Mouse (Mus musculus): ENCODE results near the gene Wdtc1. TPM values are rescaled to one million over a fixed set of nuclear protein-coding genes. Genes with fewer than 3 reads are reported as not detected.

Wdtc1 gene
- polyA plus RNA-seq, 1 experiment: 30.5 TPM

DNA sequence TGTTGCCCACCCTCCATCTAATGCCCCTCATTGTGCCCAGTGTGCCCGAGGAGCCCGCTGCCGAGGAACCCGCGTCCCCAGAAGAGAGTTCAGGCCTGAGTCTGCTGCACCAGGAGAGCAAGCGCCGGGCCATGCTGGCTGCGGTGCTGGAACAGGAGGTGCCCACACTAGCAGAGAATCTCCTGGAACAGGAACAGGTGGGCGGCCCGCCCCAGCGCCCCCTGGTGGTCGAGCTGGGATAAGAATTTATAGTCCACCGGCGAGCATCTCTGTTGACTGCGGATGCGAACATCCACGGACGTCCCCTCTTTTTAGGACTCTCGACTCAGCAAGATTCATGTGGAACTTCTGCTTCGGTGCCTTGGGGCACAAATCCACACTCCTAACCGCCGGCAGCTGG, 102.7 kb downstream of the Wdtc1 start:
- TF ChIP-seq POLR2A (IDR thresholded peaks at IDR 0.05; ENCODE audit: borderline replicate concordance, low read depth, low read length) (no peak), CTCF (IDR thresholded peaks at IDR 0.05; ENCODE audit: low read depth, low read length) (peak; percentile 89)
- Histone ChIP-seq H3K27ac (ENCODE audit: insufficient read depth, low read depth, low read length) (no peak overlapping the region), H3K4me1 (ENCODE audit: control insufficient read depth, insufficient read depth, low read length) (no peaks in the 10 kb centered on the region), H3K4me3 (ENCODE audit: insufficient read depth, low read length) (no peak overlapping the region)

DNA sequence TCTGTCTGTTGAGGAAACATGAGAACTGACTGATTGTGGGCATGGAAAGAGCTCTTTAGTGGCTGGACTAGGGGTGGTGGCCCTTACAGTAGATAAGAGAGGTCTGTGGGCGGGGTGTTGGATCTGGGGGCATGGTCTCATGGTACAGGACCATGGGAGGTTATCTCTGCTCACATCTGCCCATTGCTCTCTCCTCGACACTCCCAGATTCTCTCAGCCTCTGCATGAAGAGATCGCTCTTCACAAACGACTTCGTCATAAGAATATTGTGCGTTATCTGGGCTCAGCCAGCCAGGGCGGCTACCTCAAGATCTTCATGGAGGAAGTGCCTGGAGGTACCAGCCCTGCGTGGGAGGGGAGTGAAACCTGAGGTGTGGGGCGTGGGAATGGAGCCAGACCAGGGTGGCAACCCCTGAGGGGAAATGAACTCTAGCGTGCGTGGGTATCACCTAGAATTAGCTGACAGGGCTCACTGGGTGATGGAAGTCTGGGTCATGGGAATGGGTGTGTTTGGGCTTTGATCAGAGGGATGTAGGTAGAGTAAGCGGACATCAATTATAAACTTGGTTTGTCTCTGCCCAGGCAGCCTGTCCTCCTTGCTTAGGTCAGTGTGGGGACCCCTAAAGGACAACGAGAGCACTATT, 105.4 kb downstream of the Wdtc1 start:
- no peak overlapping the region for H3K4me3 ChIP-seq (ENCODE audit: insufficient read depth, low read length)
- H3K4me1 ChIP-seq (ENCODE audit: control insufficient read depth, insufficient read depth, low read length): no peaks in the 10 kb centered on the region
- TF ChIP-seq POLR2A (IDR thresholded peaks at IDR 0.05; ENCODE audit: borderline replicate concordance, low read depth, low read length): no peak
- TF ChIP-seq CTCF (IDR thresholded peaks at IDR 0.05; ENCODE audit: low read depth, low read length): no peak
- no peak overlapping the region for H3K27ac ChIP-seq (ENCODE audit: insufficient read depth, low read depth, low read length)

DNA sequence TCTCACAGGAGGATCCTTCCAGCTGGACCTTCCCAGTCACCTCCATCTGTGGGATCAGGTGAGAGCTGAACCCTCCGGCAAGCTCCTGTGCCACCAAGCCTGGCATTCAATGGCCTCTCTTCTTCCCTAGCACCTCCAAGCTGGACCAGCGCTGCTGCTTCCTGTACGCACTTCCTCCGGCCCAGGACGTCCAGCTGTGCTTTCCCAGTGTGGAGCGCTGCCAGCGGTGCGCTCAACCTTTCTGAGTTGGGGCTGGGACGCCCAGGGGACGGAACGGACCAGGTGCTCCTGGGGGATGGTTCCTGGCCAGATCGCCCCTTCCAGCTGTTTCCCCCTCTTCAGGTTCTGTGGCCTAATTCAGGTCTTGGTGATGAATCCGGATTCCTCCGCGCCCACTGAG, 106.2 kb downstream of the Wdtc1 start:
- no peak overlapping the region for H3K27ac ChIP-seq (ENCODE audit: insufficient read depth, low read depth, low read length)
- peaks cover 2% of the 10 kb centered on the region for H3K4me1 ChIP-seq (ENCODE audit: control insufficient read depth, insufficient read depth, low read length)
- no peak overlapping the region for H3K4me3 ChIP-seq (ENCODE audit: insufficient read depth, low read length)
- TF ChIP-seq CTCF (IDR thresholded peaks at IDR 0.05; ENCODE audit: low read depth, low read length) (no peak), POLR2A (IDR thresholded peaks at IDR 0.05; ENCODE audit: borderline replicate concordance, low read depth, low read length) (no peak)

DNA sequence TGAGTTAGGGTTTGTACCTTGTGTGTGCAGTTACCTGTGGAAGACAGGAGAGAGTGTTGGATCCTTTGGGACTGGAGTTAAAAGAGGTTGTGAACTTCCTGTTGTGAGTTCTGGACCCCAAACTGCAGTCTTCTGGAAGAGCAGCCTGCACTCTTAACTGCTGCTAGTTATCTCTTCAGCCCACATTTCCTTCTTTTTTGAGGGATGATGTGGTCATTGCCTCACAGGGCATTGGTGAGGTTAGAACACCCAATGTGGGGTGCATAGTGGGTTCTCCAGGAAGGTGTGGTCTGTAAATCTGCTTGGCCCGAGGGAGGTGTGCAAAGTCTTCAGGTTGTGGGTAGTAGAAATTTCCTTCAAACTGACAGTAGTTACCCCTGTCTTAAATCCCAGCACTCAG, 109.0 kb downstream of the Wdtc1 start:
- Histone ChIP-seq H3K4me3 (ENCODE audit: insufficient read depth, low read length) (no peak overlapping the region), H3K4me1 (ENCODE audit: control insufficient read depth, insufficient read depth, low read length) (peaks cover 7% of the 10 kb centered on the region), H3K27ac (ENCODE audit: insufficient read depth, low read depth, low read length) (no peak overlapping the region)
- TF ChIP-seq CTCF (IDR thresholded peaks at IDR 0.05; ENCODE audit: low read depth, low read length) (no peak), POLR2A (IDR thresholded peaks at IDR 0.05; ENCODE audit: borderline replicate concordance, low read depth, low read length) (no peak)

DNA sequence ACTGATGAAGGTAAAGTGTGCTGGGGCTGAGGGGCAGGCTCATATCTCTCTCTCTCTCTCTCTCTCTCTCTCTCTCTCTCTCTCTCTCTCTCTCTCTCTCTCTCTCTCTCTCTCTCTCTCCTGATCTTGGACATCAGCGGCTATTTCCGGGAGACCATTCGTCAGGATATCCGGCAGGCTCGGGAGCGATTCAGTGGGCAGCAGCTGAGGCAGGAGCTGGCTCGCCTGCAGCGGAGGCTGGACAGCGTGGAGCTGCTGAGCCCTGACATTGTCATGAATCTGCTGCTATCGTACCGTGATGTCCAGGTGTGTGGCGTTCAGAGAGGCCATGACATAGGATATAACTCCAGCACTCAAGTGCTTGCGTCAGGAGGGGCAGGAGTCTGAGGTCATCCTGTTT, 109.7 kb downstream of the Wdtc1 start:
- peaks cover 10% of the 10 kb centered on the region for H3K4me1 ChIP-seq (ENCODE audit: control insufficient read depth, insufficient read depth, low read length)
- H3K27ac ChIP-seq (ENCODE audit: insufficient read depth, low read depth, low read length): no peak overlapping the region
- no peak overlapping the region for H3K4me3 ChIP-seq (ENCODE audit: insufficient read depth, low read length)
- no peak for TF ChIP-seq CTCF (IDR thresholded peaks at IDR 0.05; ENCODE audit: low read depth, low read length)
- no peak for TF ChIP-seq POLR2A (IDR thresholded peaks at IDR 0.05; ENCODE audit: borderline replicate concordance, low read depth, low read length)

DNA sequence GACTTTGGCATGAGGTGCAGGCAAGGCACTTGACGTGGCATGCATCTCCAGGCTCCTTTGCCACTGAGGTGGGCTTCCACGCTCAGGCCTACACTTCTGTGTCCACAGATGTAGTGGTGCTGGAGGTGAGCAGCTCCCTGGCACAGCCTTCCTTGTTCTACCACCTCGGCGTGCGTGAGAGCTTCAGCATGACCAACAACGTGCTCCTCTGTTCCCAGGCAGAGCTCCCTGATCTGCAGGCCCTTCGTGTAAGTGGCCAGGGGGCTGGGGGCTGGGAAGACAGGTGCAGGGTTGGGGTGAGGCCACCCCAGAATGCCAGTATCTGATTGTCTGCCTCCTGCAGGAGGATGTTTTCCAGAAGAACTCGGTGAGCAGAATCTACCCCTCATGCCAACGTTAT, 110.6 kb downstream of the Wdtc1 start:
- Histone ChIP-seq H3K27ac (ENCODE audit: insufficient read depth, low read depth, low read length) (no peak overlapping the region), H3K4me3 (ENCODE audit: insufficient read depth, low read length) (no peak overlapping the region), H3K4me1 (ENCODE audit: control insufficient read depth, insufficient read depth, low read length) (peaks cover 13% of the 10 kb centered on the region)
- TF ChIP-seq CTCF (IDR thresholded peaks at IDR 0.05; ENCODE audit: low read depth, low read length) (no peak), POLR2A (IDR thresholded peaks at IDR 0.05; ENCODE audit: borderline replicate concordance, low read depth, low read length) (no peak)

Other genes starting within 250 kb of the Wdtc1 start
- gene Wasf2, start 223.0 kb downstream of the Wdtc1 start, polyA plus RNA-seq (2012; ENCODE audit: insufficient read depth, insufficient read length, missing spikeins): 133 and 150 TPM in 2 replicates
- gene Cd164l2, start 141.3 kb downstream of the Wdtc1 start, polyA plus RNA-seq (2012; ENCODE audit: insufficient read depth, insufficient read length, missing spikeins): not detected in 2 replicates
- gene Gpr3, start 140.9 kb downstream of the Wdtc1 start, polyA plus RNA-seq (2012; ENCODE audit: insufficient read depth, insufficient read length, missing spikeins): not detected in 2 replicates
- 1.2 and 1.6 TPM in 2 replicates for gene Map3k6, start 112.7 kb downstream of the Wdtc1 start, polyA plus RNA-seq (2012; ENCODE audit: insufficient read depth, insufficient read length, missing spikeins)
- not detected in 2 replicates for gene Sytl1, start 90.4 kb downstream of the Wdtc1 start, polyA plus RNA-seq (2012; ENCODE audit: insufficient read depth, insufficient read length, missing spikeins)
- 36.1 and 40.8 TPM in 2 replicates for gene Tmem222, start 75.7 kb downstream of the Wdtc1 start, polyA plus RNA-seq (2012; ENCODE audit: insufficient read depth, insufficient read length, missing spikeins)
- 27.7 and 31.6 TPM in 2 replicates for gene Slc9a1, start 16.2 kb upstream of the Wdtc1 start, polyA plus RNA-seq (2012; ENCODE audit: insufficient read depth, insufficient read length, missing spikeins)
- not detected in 2 replicates for gene Tent5b, start 126.7 kb upstream of the Wdtc1 start, polyA plus RNA-seq (2012; ENCODE audit: insufficient read depth, insufficient read length, missing spikeins)
- 1.0 TPM in 1 of 2 replicates, not detected in the other for gene Trnp1, start 145.1 kb upstream of the Wdtc1 start, polyA plus RNA-seq (2012; ENCODE audit: insufficient read depth, insufficient read length, missing spikeins)
- not detected in 2 replicates for gene Kdf1, start 165.5 kb upstream of the Wdtc1 start, polyA plus RNA-seq (2012; ENCODE audit: insufficient read depth, insufficient read length, missing spikeins)
- 107 and 110 TPM in 2 replicates for gene Nudc, start 192.5 kb upstream of the Wdtc1 start, polyA plus RNA-seq (2012; ENCODE audit: insufficient read depth, insufficient read length, missing spikeins)
- gene Nr0b2, start 199.9 kb upstream of the Wdtc1 start, polyA plus RNA-seq (2012; ENCODE audit: insufficient read depth, insufficient read length, missing spikeins): not detected in 2 replicates
- 12.9 and 17.4 TPM in 2 replicates for gene Gpatch3, start 221.3 kb upstream of the Wdtc1 start, polyA plus RNA-seq (2012; ENCODE audit: insufficient read depth, insufficient read length, missing spikeins)
- gene Gpn2, start 230.9 kb upstream of the Wdtc1 start, polyA plus RNA-seq (2012; ENCODE audit: insufficient read depth, insufficient read length, missing spikeins): 9.3 and 11.2 TPM in 2 replicates
- gene Sfn, start 248.7 kb upstream of the Wdtc1 start, polyA plus RNA-seq (2012; ENCODE audit: insufficient read depth, insufficient read length, missing spikeins): 2.5 and 3.3 TPM in 2 replicates